Mouse (Mus musculus): ENCODE measurements around the gene Fam240b. TPM values are rescaled to one million over a fixed set of nuclear protein-coding genes. Genes with fewer than 3 reads are reported as not detected.

The Fam240b gene
- not detected in 2 replicates for polyA plus RNA-seq (2014; fragmentation: Nextera tagmentation; extraction: Ambion mirVana)

- no peak for ATAC-seq (ENCODE audit: low read depth)
- H3K27ac ChIP-seq (replicated peaks; ENCODE audit: low read depth, low read length) = no peak within 1 kb of the TSS
- no peaks in the 10 kb centered on the region for H3K4me1 ChIP-seq (ENCODE audit: control insufficient read depth, insufficient read depth, low read length)
- no peaks in the 10 kb centered on the region for H3K36me3 ChIP-seq (ENCODE audit: control insufficient read depth, insufficient read depth, low read length)
- H3K27me3 ChIP-seq (replicated peaks; ENCODE audit: control insufficient read depth, insufficient read depth, low read length) = no peaks in the 10 kb centered on the region
- WGBS = 74% methylated on average over 6 of the region's 6 CpGs
- DNase-seq (ENCODE audit: low spot score) = no peak
- no peaks in the 10 kb centered on the region for H3K9me3 ChIP-seq (ENCODE audit: control insufficient read depth, low read length)
- H3K4me2 ChIP-seq (ENCODE audit: low read depth, low read length) = no peak within 1 kb of the TSS
- H3K9ac ChIP-seq (ENCODE audit: low read depth, low read length) = no peak within 1 kb of the TSS
- H3K4me3 ChIP-seq (ENCODE audit: low read depth, low read length) = no peak within 1 kb of the TSS
Measured at GRCm38 (mm10) chr13:64497692-64498091, at the start of gene Fam240b. TSS of gene Fam240b (minus strand) at chr13:64497792.

GRCm38 (mm10) chr13:64530139-64530538, 32.5 kb upstream of the Fam240b start:
- no peaks in the 10 kb centered on the region for H3K36me3 ChIP-seq (ENCODE audit: control insufficient read depth, insufficient read depth, low read length)
- H3K4me2 ChIP-seq (ENCODE audit: low read depth, low read length) = no peak overlapping the region
- H3K27ac ChIP-seq (replicated peaks; ENCODE audit: low read depth, low read length) = no peak overlapping the region
- H3K4me1 ChIP-seq (ENCODE audit: control insufficient read depth, insufficient read depth, low read length) = no peaks in the 10 kb centered on the region
- ATAC-seq (ENCODE audit: low read depth) (no peak), DNase-seq (ENCODE audit: low spot score) (no peak)
- WGBS = 75% methylated on average over 5 of the region's 5 CpGs
- H3K9ac ChIP-seq (ENCODE audit: low read depth, low read length) = no peak overlapping the region
- H3K4me3 ChIP-seq (ENCODE audit: low read depth, low read length) = no peak overlapping the region
- no peaks in the 10 kb centered on the region for H3K27me3 ChIP-seq (replicated peaks; ENCODE audit: control insufficient read depth, insufficient read depth, low read length)
- no peaks in the 10 kb centered on the region for H3K9me3 ChIP-seq (ENCODE audit: control insufficient read depth, low read length)

GRCm38 (mm10) chr13:64526515-64527285, 29.1 kb upstream of the Fam240b start:
- Histone ChIP-seq H3K27me3 (replicated peaks; ENCODE audit: control insufficient read depth, insufficient read depth, low read length) (no peaks in the 10 kb centered on the region), H3K4me1 (ENCODE audit: control insufficient read depth, insufficient read depth, low read length) (no peaks in the 10 kb centered on the region), H3K9me3 (ENCODE audit: control insufficient read depth, low read length) (no peaks in the 10 kb centered on the region), H3K9ac (ENCODE audit: low read depth, low read length) (no peak overlapping the region), H3K4me2 (ENCODE audit: low read depth, low read length) (no peak overlapping the region), H3K4me3 (ENCODE audit: low read depth, low read length) (no peak overlapping the region), H3K36me3 (ENCODE audit: control insufficient read depth, insufficient read depth, low read length) (no peaks in the 10 kb centered on the region), H3K27ac (replicated peaks; ENCODE audit: low read depth, low read length) (no peak overlapping the region)
- WGBS = 85% methylated on average over 15 of the region's 15 CpGs
- ATAC-seq (ENCODE audit: low read depth) (no peak), DNase-seq (ENCODE audit: low spot score) (no peak)

- no peak for ATAC-seq (ENCODE audit: low read depth)
- Histone ChIP-seq H3K4me2 (ENCODE audit: low read depth, low read length) (no peak overlapping the region), H3K27ac (replicated peaks; ENCODE audit: low read depth, low read length) (no peak overlapping the region), H3K4me3 (ENCODE audit: low read depth, low read length) (no peak overlapping the region), H3K27me3 (replicated peaks; ENCODE audit: control insufficient read depth, insufficient read depth, low read length) (no peaks in the 10 kb centered on the region), H3K9me3 (ENCODE audit: control insufficient read depth, low read length) (0 out of 2 replicates have a peak, but pooled peaks cover 4% of the 10 kb centered on the region), H3K9ac (ENCODE audit: low read depth, low read length) (no peak overlapping the region), H3K36me3 (ENCODE audit: control insufficient read depth, insufficient read depth, low read length) (no peaks in the 10 kb centered on the region), H3K4me1 (ENCODE audit: control insufficient read depth, insufficient read depth, low read length) (no peaks in the 10 kb centered on the region)
- peak; percentile 22 for DNase-seq (ENCODE audit: low spot score)
- WGBS = 71% methylated on average over 2 of the region's 2 CpGs
Measured at GRCm38 (mm10) chr13:64514247-64514646, 16.7 kb upstream of the Fam240b start.

- no peak for DNase-seq (ENCODE audit: low spot score)
- Histone ChIP-seq H3K36me3 (ENCODE audit: control insufficient read depth, insufficient read depth, low read length) (no peaks in the 10 kb centered on the region), H3K9ac (ENCODE audit: low read depth, low read length) (no peak overlapping the region), H3K4me2 (ENCODE audit: low read depth, low read length) (no peak overlapping the region), H3K4me1 (ENCODE audit: control insufficient read depth, insufficient read depth, low read length) (no peaks in the 10 kb centered on the region), H3K4me3 (ENCODE audit: low read depth, low read length) (no peak overlapping the region), H3K27ac (replicated peaks; ENCODE audit: low read depth, low read length) (no peak overlapping the region), H3K27me3 (replicated peaks; ENCODE audit: control insufficient read depth, insufficient read depth, low read length) (no peaks in the 10 kb centered on the region), H3K9me3 (ENCODE audit: control insufficient read depth, low read length) (0 out of 2 replicates have a peak, but pooled peaks cover 4% of the 10 kb centered on the region)
- no peak for ATAC-seq (ENCODE audit: low read depth)
Measured at GRCm38 (mm10) chr13:64511616-64512015, 14.0 kb upstream of the Fam240b start.

GRCm38 (mm10) chr13:64507361-64507760, 9.8 kb upstream of the Fam240b start:
- no peak for DNase-seq (ENCODE audit: low spot score)
- Histone ChIP-seq H3K9ac (ENCODE audit: low read depth, low read length) (no peak overlapping the region), H3K4me2 (ENCODE audit: low read depth, low read length) (no peak overlapping the region), H3K27ac (replicated peaks; ENCODE audit: low read depth, low read length) (no peak overlapping the region), H3K9me3 (ENCODE audit: control insufficient read depth, low read length) (0 out of 2 replicates have a peak, but pooled peaks cover 3% of the 10 kb centered on the region), H3K4me3 (ENCODE audit: low read depth, low read length) (no peak overlapping the region), H3K36me3 (ENCODE audit: control insufficient read depth, insufficient read depth, low read length) (no peaks in the 10 kb centered on the region), H3K27me3 (replicated peaks; ENCODE audit: control insufficient read depth, insufficient read depth, low read length) (no peaks in the 10 kb centered on the region), H3K4me1 (ENCODE audit: control insufficient read depth, insufficient read depth, low read length) (no peaks in the 10 kb centered on the region)
- ATAC-seq (ENCODE audit: low read depth) = no peak

GRCm38 (mm10) chr13:64502833-64503232, 5.2 kb upstream of the Fam240b start:
- no peak for ATAC-seq (ENCODE audit: low read depth)
- no peak for DNase-seq (ENCODE audit: low spot score)
- no peaks in the 10 kb centered on the region for H3K36me3 ChIP-seq (ENCODE audit: control insufficient read depth, insufficient read depth, low read length)

GRCm38 (mm10) chr13:64493586-64493985, 4.0 kb downstream of the Fam240b start:
- no peak overlapping the region for H3K9ac ChIP-seq (ENCODE audit: low read depth, low read length)
- ATAC-seq (ENCODE audit: low read depth) (no peak), DNase-seq (ENCODE audit: low spot score) (peak; percentile 12)
- H3K27me3 ChIP-seq (replicated peaks; ENCODE audit: control insufficient read depth, insufficient read depth, low read length) = no peaks in the 10 kb centered on the region
- no peak overlapping the region for H3K4me3 ChIP-seq (ENCODE audit: low read depth, low read length)
- 49% methylated on average over 5 of the region's 5 CpGs for WGBS
- no peaks in the 10 kb centered on the region for H3K9me3 ChIP-seq (ENCODE audit: control insufficient read depth, low read length)
- no peak overlapping the region for H3K27ac ChIP-seq (replicated peaks; ENCODE audit: low read depth, low read length)
- no peaks in the 10 kb centered on the region for H3K4me1 ChIP-seq (ENCODE audit: control insufficient read depth, insufficient read depth, low read length)
- no peak overlapping the region for H3K4me2 ChIP-seq (ENCODE audit: low read depth, low read length)
- no peaks in the 10 kb centered on the region for H3K36me3 ChIP-seq (ENCODE audit: control insufficient read depth, insufficient read depth, low read length)

More at GRCm38 (mm10) chr13:64502833-64503232, 5.2 kb upstream of the Fam240b start:
- Histone ChIP-seq H3K9me3 (ENCODE audit: control insufficient read depth, low read length) (no peaks in the 10 kb centered on the region), H3K4me2 (ENCODE audit: low read depth, low read length) (no peak overlapping the region), H3K27me3 (replicated peaks; ENCODE audit: control insufficient read depth, insufficient read depth, low read length) (no peaks in the 10 kb centered on the region), H3K4me1 (ENCODE audit: control insufficient read depth, insufficient read depth, low read length) (no peaks in the 10 kb centered on the region), H3K4me3 (ENCODE audit: low read depth, low read length) (no peak overlapping the region), H3K9ac (ENCODE audit: low read depth, low read length) (no peak overlapping the region), H3K27ac (replicated peaks; ENCODE audit: low read depth, low read length) (no peak overlapping the region)
- whole genome bisulfite sequencing = 78% methylated on average over 3 of the region's 3 CpGs

- Histone ChIP-seq H3K4me1 (ENCODE audit: control insufficient read depth, insufficient read depth, low read length) (no peaks in the 10 kb centered on the region), H3K4me3 (ENCODE audit: low read depth, low read length) (no peak overlapping the region), H3K9me3 (ENCODE audit: control insufficient read depth, low read length) (no peaks in the 10 kb centered on the region), H3K27me3 (replicated peaks; ENCODE audit: control insufficient read depth, insufficient read depth, low read length) (no peaks in the 10 kb centered on the region), H3K4me2 (ENCODE audit: low read depth, low read length) (no peak overlapping the region), H3K9ac (ENCODE audit: low read depth, low read length) (no peak overlapping the region), H3K36me3 (ENCODE audit: control insufficient read depth, insufficient read depth, low read length) (no peaks in the 10 kb centered on the region), H3K27ac (replicated peaks; ENCODE audit: low read depth, low read length) (no peak overlapping the region)
- ATAC-seq (ENCODE audit: low read depth) = 0 out of 2 replicates have a peak, but pooled peaks have one; percentile 26
- whole genome bisulfite sequencing = 64% methylated on average over 6 of the region's 6 CpGs
- peak; percentile 8 for DNase-seq (ENCODE audit: low spot score)
Measured at GRCm38 (mm10) chr13:64489886-64490285, 7.7 kb downstream of the Fam240b start.
